Mouse (Mus musculus): ENCODE measurements around the gene Pom121. TPM values are rescaled to one million over a fixed set of nuclear protein-coding genes. Genes with fewer than 3 reads are reported as not detected.

The Pom121 gene
- 3.9 and 4.7 TPM in 2 replicates for polyA plus RNA-seq (2015; fragmentation: Nextera tagmentation; extraction: Ambion mirVana)

DNA sequence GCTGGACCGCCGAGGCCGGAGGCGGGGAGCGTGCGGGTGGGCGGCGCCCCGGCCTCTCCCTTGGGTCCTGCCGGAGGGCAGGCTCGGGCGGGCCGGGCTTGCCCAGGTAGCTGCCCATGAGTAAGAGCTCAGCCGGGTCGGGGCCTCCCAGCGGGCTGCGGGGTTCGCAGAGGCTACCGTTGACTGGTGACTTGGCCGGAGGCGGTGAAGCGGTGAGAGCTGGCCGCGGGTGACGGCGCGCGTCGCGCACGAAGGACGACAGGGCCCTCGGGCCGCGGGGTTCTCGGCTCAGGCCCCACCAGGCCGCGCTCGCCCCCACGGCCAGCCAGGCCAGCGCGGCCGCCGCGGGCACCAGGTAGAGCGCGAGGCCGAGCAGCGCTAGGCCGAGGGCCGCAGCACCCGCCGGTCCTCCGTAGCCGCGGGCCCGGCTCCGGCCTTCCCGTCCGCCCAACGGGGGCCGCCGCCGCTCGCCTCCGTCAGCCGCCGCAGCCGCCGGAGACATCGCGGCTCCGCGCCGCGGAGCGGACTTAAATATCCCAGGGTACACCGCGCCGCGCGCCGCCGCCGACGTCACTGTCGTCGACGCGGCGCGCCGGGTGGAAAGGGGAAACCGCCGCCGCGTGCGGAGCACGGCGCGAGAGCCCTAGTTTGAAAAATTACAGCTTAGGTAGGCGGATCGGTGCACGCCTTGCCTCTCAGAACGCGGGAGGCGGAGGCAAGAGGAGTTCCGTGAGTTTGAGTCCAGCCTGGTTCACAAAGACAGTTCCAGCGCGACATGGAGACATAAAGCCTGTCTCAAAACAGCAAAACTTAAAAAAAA is at the start of gene Pom121:
Gene Pom121, minus strand, starts transcription at position 543 of the 820 bp plus-strand sequence.
- peak within 1 kb of the TSS; percentile 85 for H3K4me3 ChIP-seq (ENCODE audit: low read depth, low read length)
- peak within 1 kb of the TSS; percentile 95 for H3K4me2 ChIP-seq (replicated peaks; ENCODE audit: low read depth, low read length)
- no peaks in the 10 kb centered on the region for H3K27me3 ChIP-seq (replicated peaks; ENCODE audit: insufficient read depth, low read length)
- peak within 1 kb of the TSS; percentile 90 for H3K27ac ChIP-seq (ENCODE audit: low read length)
- DNase-seq (ENCODE audit: low spot score) (peak; percentile 93), ATAC-seq (peak; percentile 96)
- peaks cover 21% of the 10 kb centered on the region; the same call in 1 of the 2 replicates for H3K36me3 ChIP-seq (ENCODE audit: insufficient read depth, low read length)
- H3K9me3 ChIP-seq (ENCODE audit: low read length) = no peaks in the 10 kb centered on the region
- peaks cover 12% of the 10 kb centered on the region; the same call in 1 of the 2 replicates for H3K4me1 ChIP-seq (ENCODE audit: insufficient read depth, low read depth, low read length)
- H3K9ac ChIP-seq (replicated peaks; ENCODE audit: low read depth) = peak within 1 kb of the TSS; percentile 93
- TF ChIP-seq EP300 (IDR thresholded peaks at IDR 0.05) = no peak
- TF ChIP-seq CTCF (IDR thresholded peaks at IDR 0.05) = no peak
- 2% methylated on average over 60 of the region's 110 CpGs for WGBS

DNA sequence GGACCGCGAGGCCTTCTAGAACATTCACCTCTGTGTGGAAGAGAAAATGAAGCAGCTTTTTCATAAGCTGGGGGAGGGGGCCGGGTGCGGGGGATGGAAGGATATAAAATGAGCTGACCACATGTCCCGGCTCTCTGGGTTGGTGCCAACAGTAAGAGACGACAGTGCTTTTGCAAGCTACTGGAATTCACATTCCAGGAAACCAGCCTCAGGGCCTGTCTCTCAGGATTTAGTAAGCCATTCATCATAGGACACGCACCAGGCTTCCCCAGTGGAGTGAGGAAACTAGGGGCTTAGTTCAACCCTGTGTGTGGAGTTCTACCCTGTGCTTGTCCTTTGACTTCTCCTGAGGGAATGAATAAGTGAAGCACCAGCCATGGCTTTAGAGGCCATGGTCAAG is 48.1 kb upstream of the Pom121 start:
- DNase-seq (ENCODE audit: low spot score) (peak; percentile 79), ATAC-seq (peak; percentile 65)
- no peaks in the 10 kb centered on the region for H3K4me1 ChIP-seq (ENCODE audit: insufficient read depth, low read depth, low read length)
- peaks cover 5% of the 10 kb centered on the region; the same call in 1 of the 2 replicates for H3K36me3 ChIP-seq (ENCODE audit: insufficient read depth, low read length)
- H3K27ac ChIP-seq (ENCODE audit: low read length) = no peak overlapping the region
- H3K9ac ChIP-seq (replicated peaks; ENCODE audit: low read depth) = no peak overlapping the region
- no peaks in the 10 kb centered on the region for H3K9me3 ChIP-seq (ENCODE audit: low read length)
- H3K4me2 ChIP-seq (replicated peaks; ENCODE audit: low read depth, low read length) = no peak overlapping the region
- TF ChIP-seq CTCF (IDR thresholded peaks at IDR 0.05) = no peak
- no peak for TF ChIP-seq EP300 (IDR thresholded peaks at IDR 0.05)
- no peak overlapping the region for H3K4me3 ChIP-seq (ENCODE audit: low read depth, low read length)
- WGBS = 59% methylated on average over 7 of the region's 7 CpGs
- no peaks in the 10 kb centered on the region for H3K27me3 ChIP-seq (replicated peaks; ENCODE audit: insufficient read depth, low read length)

DNA sequence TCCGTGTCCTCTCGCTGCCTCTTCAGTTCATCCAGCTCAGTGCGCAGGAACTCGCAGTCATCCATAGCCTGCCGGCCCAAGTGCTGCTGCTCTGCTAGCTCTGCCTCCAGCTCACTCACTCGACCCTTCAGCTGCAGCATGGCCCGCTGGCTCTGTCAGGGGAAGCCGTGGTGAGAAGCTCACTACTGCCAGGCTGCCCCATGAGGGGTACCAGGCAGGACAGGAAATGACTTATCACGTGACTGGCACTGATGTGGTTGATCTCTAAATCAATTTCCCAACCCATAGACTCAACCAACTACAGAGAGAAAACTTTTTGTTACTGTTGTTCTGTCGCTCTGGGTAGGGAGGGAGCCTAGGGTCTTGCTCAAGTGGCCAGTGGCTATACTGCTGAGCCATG is 40.7 kb upstream of the Pom121 start:
- DNase-seq (ENCODE audit: low spot score) (no peak), ATAC-seq (no peak)
- H3K4me1 ChIP-seq (ENCODE audit: insufficient read depth, low read depth, low read length) = no peaks in the 10 kb centered on the region
- H3K9ac ChIP-seq (replicated peaks; ENCODE audit: low read depth) = no peak overlapping the region
- 96% methylated on average over 10 of the region's 10 CpGs for WGBS
- H3K36me3 ChIP-seq (ENCODE audit: insufficient read depth, low read length) = peaks cover 13% of the 10 kb centered on the region
- no peaks in the 10 kb centered on the region for H3K27me3 ChIP-seq (replicated peaks; ENCODE audit: insufficient read depth, low read length)
- no peak for TF ChIP-seq CTCF (IDR thresholded peaks at IDR 0.05)
- no peak for TF ChIP-seq EP300 (IDR thresholded peaks at IDR 0.05)
- H3K4me3 ChIP-seq (ENCODE audit: low read depth, low read length) = no peak overlapping the region
- no peak overlapping the region for H3K4me2 ChIP-seq (replicated peaks; ENCODE audit: low read depth, low read length)
- H3K9me3 ChIP-seq (ENCODE audit: low read length) = no peaks in the 10 kb centered on the region
- H3K27ac ChIP-seq (ENCODE audit: low read length) = no peak overlapping the region

DNA sequence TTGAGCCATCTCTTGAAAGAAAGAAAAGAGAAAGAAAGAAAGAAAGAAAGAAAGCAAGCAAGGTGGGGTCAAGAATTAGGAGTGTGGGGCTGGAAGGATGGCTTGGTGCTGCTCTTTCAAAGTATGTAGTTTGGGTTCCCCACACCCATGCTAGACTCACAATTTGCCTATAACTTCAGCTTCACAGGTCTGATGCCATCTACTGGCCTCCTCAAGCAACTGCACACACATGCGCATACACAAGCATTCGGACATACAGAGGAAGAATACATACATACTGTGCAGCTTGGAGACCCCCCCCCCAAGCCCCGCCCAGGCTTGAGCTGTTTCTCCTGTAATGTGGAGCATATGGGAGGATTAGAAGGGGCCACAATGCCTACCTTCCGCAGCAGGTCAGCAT is 39.5 kb upstream of the Pom121 start:
- Histone ChIP-seq H3K9me3 (ENCODE audit: low read length) (no peaks in the 10 kb centered on the region), H3K27ac (ENCODE audit: low read length) (no peak overlapping the region), H3K4me1 (ENCODE audit: insufficient read depth, low read depth, low read length) (no peaks in the 10 kb centered on the region), H3K9ac (replicated peaks; ENCODE audit: low read depth) (no peak overlapping the region), H3K4me2 (replicated peaks; ENCODE audit: low read depth, low read length) (no peak overlapping the region), H3K27me3 (replicated peaks; ENCODE audit: insufficient read depth, low read length) (no peaks in the 10 kb centered on the region), H3K4me3 (ENCODE audit: low read depth, low read length) (no peak overlapping the region), H3K36me3 (ENCODE audit: insufficient read depth, low read length) (peaks cover 19% of the 10 kb centered on the region)
- TF ChIP-seq CTCF (IDR thresholded peaks at IDR 0.05) = peak; percentile 30
- no peak for TF ChIP-seq EP300 (IDR thresholded peaks at IDR 0.05)
- 99% methylated on average over 4 of the region's 4 CpGs for WGBS
- ATAC-seq (no peak), DNase-seq (ENCODE audit: low spot score) (no peak)

DNA sequence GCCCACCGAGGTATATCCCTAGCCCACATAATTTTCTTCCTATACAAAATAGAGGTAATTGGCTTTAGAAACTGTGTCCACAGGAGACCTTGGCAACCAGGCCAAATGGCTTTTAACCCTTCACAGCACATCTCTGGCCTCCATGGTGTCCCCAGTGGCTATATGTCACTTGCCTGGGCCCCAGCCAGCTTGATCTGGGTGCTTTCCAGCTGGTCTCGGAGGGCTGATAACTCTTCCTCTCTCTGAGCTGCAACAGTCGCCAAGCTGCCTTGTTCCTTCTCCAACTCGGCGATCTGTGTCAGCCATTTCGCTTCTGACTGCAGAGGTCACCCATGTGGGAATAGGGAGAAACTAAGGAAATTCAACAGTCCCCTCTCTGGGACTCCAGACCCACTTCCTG is 36.8 kb upstream of the Pom121 start:
- Histone ChIP-seq H3K4me1 (ENCODE audit: insufficient read depth, low read depth, low read length) (no peaks in the 10 kb centered on the region), H3K9ac (replicated peaks; ENCODE audit: low read depth) (no peak overlapping the region), H3K27me3 (replicated peaks; ENCODE audit: insufficient read depth, low read length) (no peaks in the 10 kb centered on the region), H3K9me3 (ENCODE audit: low read length) (no peaks in the 10 kb centered on the region), H3K4me2 (replicated peaks; ENCODE audit: low read depth, low read length) (no peak overlapping the region), H3K27ac (ENCODE audit: low read length) (no peak overlapping the region), H3K4me3 (ENCODE audit: low read depth, low read length) (no peak overlapping the region), H3K36me3 (ENCODE audit: insufficient read depth, low read length) (peaks cover 32% of the 10 kb centered on the region)
- DNase-seq (ENCODE audit: low spot score) (no peak), ATAC-seq (no peak)
- TF ChIP-seq EP300 (IDR thresholded peaks at IDR 0.05) (no peak), CTCF (IDR thresholded peaks at IDR 0.05) (no peak)
- WGBS = 67% methylated on average over 6 of the region's 6 CpGs

DNA sequence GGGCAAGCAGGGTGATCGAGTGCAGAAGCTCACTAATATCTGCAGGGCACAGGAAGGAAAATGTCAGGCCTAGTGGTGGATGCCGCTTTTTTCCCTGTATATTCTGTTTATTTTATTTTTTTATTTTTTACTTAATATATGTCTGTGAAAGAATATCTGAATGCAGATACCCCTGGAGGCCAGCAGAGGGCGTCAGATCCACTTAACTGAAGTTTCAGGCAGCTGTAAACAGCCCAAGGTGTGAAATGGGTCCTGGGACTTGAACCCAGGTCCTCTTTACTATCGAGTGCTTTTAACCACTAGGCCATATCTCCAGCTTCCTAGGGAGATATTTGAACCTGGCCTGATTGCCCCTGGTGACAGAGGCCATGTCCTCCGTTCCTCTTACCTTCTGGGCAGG is 34.4 kb upstream of the Pom121 start:
- Histone ChIP-seq H3K4me3 (ENCODE audit: low read depth, low read length) (no peak overlapping the region), H3K27me3 (replicated peaks; ENCODE audit: insufficient read depth, low read length) (no peaks in the 10 kb centered on the region), H3K9ac (replicated peaks; ENCODE audit: low read depth) (no peak overlapping the region), H3K4me2 (replicated peaks; ENCODE audit: low read depth, low read length) (no peak overlapping the region), H3K36me3 (ENCODE audit: insufficient read depth, low read length) (peaks cover 26% of the 10 kb centered on the region; the same call in 1 of the 2 replicates), H3K9me3 (ENCODE audit: low read length) (no peaks in the 10 kb centered on the region), H3K27ac (ENCODE audit: low read length) (no peak overlapping the region), H3K4me1 (ENCODE audit: insufficient read depth, low read depth, low read length) (no peaks in the 10 kb centered on the region)
- peak; percentile 34 for DNase-seq (ENCODE audit: low spot score)
- TF ChIP-seq CTCF (IDR thresholded peaks at IDR 0.05) = peak; percentile 62
- TF ChIP-seq EP300 (IDR thresholded peaks at IDR 0.05) = no peak
- no peak for ATAC-seq
- 67% methylated on average over 5 of the region's 5 CpGs for WGBS
